Mouse (Mus musculus) kidney, embryonic 16.5 days (tissue): Measurements from ENCODE around the gene Hbb-y. TPM values are rescaled to one million over a fixed set of nuclear protein-coding genes. Genes with fewer than 3 reads are reported as not detected.
"Not testable (repeated sequence)": the region's sequence is repeated elsewhere in the genome, so short reads cannot be mapped to it uniquely, and the experiment has no call there.

Experiments
- ATAC-seq: fragments of 200-750 bp; cut with Nextera tagmentation; 2 replicates; pipeline ENCODE4 v1.8.0; 2017; ENCODE audit warnings: moderate TSS enrichment; ENCODE audit not compliant: low FRiP score, low TSS enrichment
- H3K27ac ChIP-seq: fragments of 300-500 bp; sonication (generic); 2 replicates; pipeline ENCODE4 v1.5.1; 2014; ENCODE audit warnings: low read length
- H3K27me3 ChIP-seq: fragments of 300-500 bp; sonication (generic); 2 replicates; pipeline ENCODE4 v1.6.1; 2014; ENCODE audit warnings: low read length, control low read depth, mixed read lengths; ENCODE audit not compliant: insufficient read depth
- H3K36me3 ChIP-seq: fragments of 300-500 bp; sonication (generic); 2 replicates; pipeline ENCODE4 v1.6.1; 2014; ENCODE audit warnings: low read length, control low read depth, mixed read lengths; ENCODE audit not compliant: insufficient read depth
- H3K4me1 ChIP-seq: fragments of 300-500 bp; sonication (generic); 2 replicates; pipeline ENCODE4 v1.6.1; 2014; ENCODE audit warnings: low read length, control low read depth, mixed read lengths; ENCODE audit not compliant: insufficient read depth
- H3K4me2 ChIP-seq: fragments of 300-500 bp; sonication (generic); replicated peaks from 2 replicates; pipeline ENCODE4 v1.6.1; 2014; ENCODE audit warnings: low read depth, low read length
- H3K4me3 ChIP-seq: fragments of 300-500 bp; sonication (generic); 2 replicates; pipeline ENCODE4 v1.5.1; 2014; ENCODE audit warnings: mild to moderate bottlenecking, low read length
- H3K9ac ChIP-seq: fragments of 300-500 bp; sonication (generic); replicated peaks from 2 replicates; pipeline ENCODE4 v1.6.1; 2014; ENCODE audit warnings: low read length
- H3K9me3 ChIP-seq: fragments of 300-500 bp; sonication (generic); 2 replicates; pipeline ENCODE4 v1.6.1; 2016; ENCODE audit warnings: low read length, control low read depth
- WGBS: fragments of 180-500 bp; shearing (Covaris S2); extraction: QIAGEN DNeasy Blood & Tissue Kit; methylation state at CpG from one replicate; pipeline ENCODE4 v1.1.7; 2014; 5-methylcytosine and 5-hydroxymethylcytosine counted together
- polyA plus RNA-seq: library from polyadenylated mRNA; unstranded; fragments of >200 nt; fragmentation: Nextera tagmentation; extraction: Ambion mirVana; gene quantifications from 2 replicates; pipeline ENCODE4 v1.2.1, GENCODE M21; 2015

Gene Hbb-y
- polyA plus RNA-seq, 1 experiment from 2014 or later, result 50.5 TPM

DNA sequence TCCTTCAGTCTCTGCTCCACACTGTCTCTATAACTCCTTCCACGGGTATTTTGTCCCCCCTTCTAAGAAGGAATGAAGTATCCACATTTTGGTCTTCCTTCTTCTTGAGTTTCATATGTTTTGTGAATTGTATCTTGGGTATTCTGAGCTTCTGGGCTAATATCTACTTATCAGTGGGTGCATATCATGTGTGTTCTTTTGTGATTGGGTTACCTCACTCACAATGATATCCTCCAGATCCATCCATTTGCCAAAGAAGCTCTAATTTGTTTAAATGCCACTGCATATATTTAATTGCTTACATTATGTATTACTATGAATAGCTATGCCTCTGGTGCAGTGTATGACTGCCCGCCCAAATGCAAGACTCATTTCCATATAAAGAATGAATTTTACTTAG lies 44.9 kb downstream of the Hbb-y start:
- not testable (repeated sequence) for H3K27me3 ChIP-seq, H3K9me3 ChIP-seq, H3K27ac ChIP-seq, H3K4me3 ChIP-seq, H3K4me2 ChIP-seq, ATAC-seq, H3K36me3 ChIP-seq, H3K4me1 ChIP-seq, H3K9ac ChIP-seq
- WGBS, result 77% methylated on average over 2 of the region's 2 CpGs

DNA sequence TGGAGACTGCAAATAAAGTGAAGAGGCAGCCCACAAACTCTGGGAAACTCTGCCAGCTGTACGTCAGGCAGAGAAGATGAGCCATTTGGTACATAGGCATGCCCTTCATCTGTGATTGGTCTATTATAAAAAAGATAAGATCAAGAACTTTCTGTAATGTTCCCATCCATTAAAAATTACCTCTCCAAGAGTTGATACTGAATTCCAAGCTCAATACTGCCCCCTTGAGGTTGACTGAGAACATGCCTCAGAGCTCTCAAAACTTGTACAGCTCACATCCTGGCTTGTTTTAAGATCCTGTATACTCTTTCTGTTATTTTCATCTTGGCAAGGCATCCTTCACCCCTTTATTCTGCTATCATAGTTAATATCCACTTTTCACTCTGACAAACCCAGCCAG lies 46.2 kb downstream of the Hbb-y start:
- Histone ChIP-seq H3K4me1 (no peaks in the 10 kb centered on the region), H3K9me3 (no peaks in the 10 kb centered on the region), H3K4me3 (no peak overlapping the region), H3K27me3 (no peaks in the 10 kb centered on the region), H3K4me2 (no peak overlapping the region), H3K27ac (no peak overlapping the region), H3K9ac (no peak overlapping the region), H3K36me3 (no peaks in the 10 kb centered on the region)
- WGBS, result 69% methylated on average over 1 of the region's 1 CpGs
- ATAC-seq, result no peak

Other genes starting within 250 kb of the Hbb-y start
- gene Olfr620, start 240.7 kb downstream of the Hbb-y start, polyA plus RNA-seq, result not detected in 2 replicates
- not detected in 2 replicates for gene Olfr622, start 210.5 kb downstream of the Hbb-y start, polyA plus RNA-seq
- gene Olfr623, start 189.5 kb downstream of the Hbb-y start, polyA plus RNA-seq, result not detected in 2 replicates
- gene Olfr624, start 182.0 kb downstream of the Hbb-y start, polyA plus RNA-seq, result 0.02 and 0.04 TPM in 2 replicates
- not detected in 2 replicates for gene Olfr625-ps1, start 170.5 kb downstream of the Hbb-y start, polyA plus RNA-seq
- not detected in 2 replicates for gene Olfr243, start 138.5 kb downstream of the Hbb-y start, polyA plus RNA-seq
- not detected in 2 replicates for gene Olfr628, start 122.8 kb downstream of the Hbb-y start, polyA plus RNA-seq
- gene Olfr629, start 108.3 kb downstream of the Hbb-y start, polyA plus RNA-seq, result not detected in 2 replicates
- not detected in 2 replicates for gene Olfr630, start 95.9 kb downstream of the Hbb-y start, polyA plus RNA-seq
- gene Olfr69, start 81.6 kb downstream of the Hbb-y start, polyA plus RNA-seq, result not detected in 2 replicates
- gene Olfr68, start 73.5 kb downstream of the Hbb-y start, polyA plus RNA-seq, result not detected in 2 replicates
- gene Olfr67, start 61.4 kb downstream of the Hbb-y start, polyA plus RNA-seq, result not detected in 2 replicates
- 2,178 and 2,179 TPM in 2 replicates for gene Hbb-bt, start 39.2 kb downstream of the Hbb-y start, polyA plus RNA-seq
- gene Hbb-bs, start 25.1 kb downstream of the Hbb-y start, polyA plus RNA-seq, result 7,235 and 7,674 TPM in 2 replicates
- not detected in 2 replicates for gene Hbb-bh2, start 12.7 kb downstream of the Hbb-y start, polyA plus RNA-seq
- gene Hbb-bh1, start 10.1 kb downstream of the Hbb-y start, polyA plus RNA-seq, result 0.92 and 1.9 TPM in 2 replicates
- not detected in 2 replicates for gene Olfr66, start 33.0 kb upstream of the Hbb-y start, polyA plus RNA-seq
- gene Olfr64, start 41.3 kb upstream of the Hbb-y start, polyA plus RNA-seq, result not detected in 2 replicates
- gene Olfr65, start 50.3 kb upstream of the Hbb-y start, polyA plus RNA-seq, result not detected in 2 replicates
- not detected in 2 replicates for gene Olfr631, start 75.6 kb upstream of the Hbb-y start, polyA plus RNA-seq
- not detected in 2 replicates for gene Olfr632, start 81.1 kb upstream of the Hbb-y start, polyA plus RNA-seq
- gene Olfr633, start 91.2 kb upstream of the Hbb-y start, polyA plus RNA-seq, result not detected in 2 replicates
- 0.01 TPM in 2 replicates for gene Olfr635, start 117.9 kb upstream of the Hbb-y start, polyA plus RNA-seq
- not detected in 2 replicates for gene Olfr638, start 145.5 kb upstream of the Hbb-y start, polyA plus RNA-seq
- not detected in 2 replicates for gene Olfr639, start 164.1 kb upstream of the Hbb-y start, polyA plus RNA-seq
- gene Olfr640, start 172.4 kb upstream of the Hbb-y start, polyA plus RNA-seq, result not detected in 2 replicates
- not detected in 2 replicates for gene Olfr641, start 182.2 kb upstream of the Hbb-y start, polyA plus RNA-seq
- not detected in 2 replicates for gene Olfr642, start 199.4 kb upstream of the Hbb-y start, polyA plus RNA-seq
- gene 4930516K23Rik, start 208.2 kb upstream of the Hbb-y start, polyA plus RNA-seq, result not detected in 2 replicates
- gene Olfr644, start 218.7 kb upstream of the Hbb-y start, polyA plus RNA-seq, result not detected in 2 replicates
- gene Olfr645, start 232.2 kb upstream of the Hbb-y start, polyA plus RNA-seq, result not detected in 2 replicates